Mouse (Mus musculus): Measurements from ENCODE around the gene Snap23.
"Not testable (repeated sequence)": the region's sequence is repeated elsewhere in the genome, so short reads cannot be mapped to it uniquely, and the experiment has no call there.

Snap23 gene

GRCm38 (mm10) chr2:120566886-120567797 lies at the start of gene Snap23:
TSS of gene Snap23 (plus strand) at chr2:120567671.
- peak; percentile 96 for DNase-seq

GRCm38 (mm10) chr2:120518547-120519210 lies 48.8 kb upstream of the Snap23 start:
- DNase-seq: no peak

- DNase-seq: no peak
These were observed 40.7 kb upstream of the Snap23 start for GRCm38 (mm10) chr2:120526771-120527170.

- DNase-seq: no peak
These were observed 37.9 kb upstream of the Snap23 start for GRCm38 (mm10) chr2:120529531-120529930.

GRCm38 (mm10) chr2:120531223-120531622 lies 36.2 kb upstream of the Snap23 start:
- no peak for DNase-seq

- no peak for DNase-seq
These were observed 28.1 kb upstream of the Snap23 start for GRCm38 (mm10) chr2:120539333-120539732.

- peak; percentile 88 for DNase-seq
These were observed 27.7 kb upstream of the Snap23 start for GRCm38 (mm10) chr2:120539778-120540208.

- no peak for DNase-seq
These were observed 22.7 kb upstream of the Snap23 start for GRCm38 (mm10) chr2:120544732-120545131.

- DNase-seq: no peak
These were observed 10.6 kb upstream of the Snap23 start for GRCm38 (mm10) chr2:120556868-120557267.

GRCm38 (mm10) chr2:120558813-120559212 lies 8.7 kb upstream of the Snap23 start:
- DNase-seq: no peak

- no peak for DNase-seq
These were observed 5.9 kb upstream of the Snap23 start for GRCm38 (mm10) chr2:120561524-120561923.

- DNase-seq: no peak
These were observed 4.6 kb upstream of the Snap23 start for GRCm38 (mm10) chr2:120562859-120563234.

- DNase-seq: peak; percentile 92
These were observed 4.1 kb upstream of the Snap23 start, which contains the start of gene Zfp106 for GRCm38 (mm10) chr2:120563235-120563990. TSS of gene Zfp106 (minus strand) at chr2:120563843.

- DNase-seq: not testable (repeated sequence)
These were observed 2.8 kb upstream of the Snap23 start for GRCm38 (mm10) chr2:120564548-120565188.

GRCm38 (mm10) chr2:120565363-120565762 lies 2.1 kb upstream of the Snap23 start:
- DNase-seq: no peak

GRCm38 (mm10) chr2:120567798-120568320 lies 388 bp downstream of the Snap23 start:
- no peak for DNase-seq

- DNase-seq: peak; percentile 28
These were observed 3.6 kb downstream of the Snap23 start for GRCm38 (mm10) chr2:120571081-120571480.

GRCm38 (mm10) chr2:120572161-120572560 lies 4.7 kb downstream of the Snap23 start:
- DNase-seq: not testable (repeated sequence)

GRCm38 (mm10) chr2:120575121-120575520 lies 7.7 kb downstream of the Snap23 start:
- DNase-seq: no peak

- no peak for DNase-seq
These were observed 8.5 kb downstream of the Snap23 start for GRCm38 (mm10) chr2:120575978-120576377.

- no peak for DNase-seq
These were observed 10.3 kb downstream of the Snap23 start for GRCm38 (mm10) chr2:120577799-120578198.

GRCm38 (mm10) chr2:120578286-120578685 lies 10.8 kb downstream of the Snap23 start:
- no peak for DNase-seq
